Mouse (Mus musculus) bone marrow macrophage, adult 2 months (primary cell): ENCODE measurements around the gene Arhgap44. TPM values are rescaled to one million over a fixed set of nuclear protein-coding genes. Genes with fewer than 3 reads are reported as not detected.

Experiments
- H3K27ac ChIP-seq: 2 replicates; pipeline ENCODE4 v1.5.1; 2012; ENCODE audit warnings: low read depth, low read length; ENCODE audit not compliant: insufficient read depth
- H3K4me1 ChIP-seq: 2 replicates; pipeline ENCODE4 v1.6.1; 2012; ENCODE audit warnings: low read length; ENCODE audit not compliant: control insufficient read depth, insufficient read depth
- H3K4me3 ChIP-seq: 2 replicates; pipeline ENCODE4 v1.5.1; 2012; ENCODE audit warnings: mild to moderate bottlenecking, low read length, moderate library complexity; ENCODE audit not compliant: insufficient read depth
- CTCF ChIP-seq: IDR thresholded peaks from 2 replicates; pipeline ENCODE4 v1.5.1; 2012; ENCODE audit warnings: low read depth, mild to moderate bottlenecking, low read length, moderate library complexity
- POLR2A ChIP-seq: IDR thresholded peaks from 2 replicates; pipeline ENCODE4 v1.6.1; 2012; ENCODE audit warnings: mild to moderate bottlenecking, low read depth, low read length, borderline replicate concordance
- polyA plus RNA-seq: library from polyadenylated mRNA; stranded (reverse); fragments of >200 nt; gene quantifications from 2 replicates; pipeline ENCODE4 v1.2.4, GENCODE M21; 2012; ENCODE audit not compliant: missing spikeins, insufficient read depth, insufficient read length

The Arhgap44 gene
- polyA plus RNA-seq, 1 experiment = not detected

- H3K27ac ChIP-seq = no peak overlapping the region
- no peak overlapping the region for H3K4me3 ChIP-seq
- no peaks in the 10 kb centered on the region for H3K4me1 ChIP-seq
- no peak for TF ChIP-seq POLR2A
- TF ChIP-seq CTCF = no peak
Measured at GRCm38 (mm10) chr11:64998439-64998838, 164.3 kb downstream of the Arhgap44 start.

GRCm38 (mm10) chr11:64988556-64988955 lies 174.2 kb downstream of the Arhgap44 start:
- TF ChIP-seq CTCF (no peak), POLR2A (no peak)
- no peaks in the 10 kb centered on the region for H3K4me1 ChIP-seq
- H3K27ac ChIP-seq = no peak overlapping the region
- H3K4me3 ChIP-seq = no peak overlapping the region

- Histone ChIP-seq H3K27ac (no peak overlapping the region), H3K4me1 (peaks cover 11% of the 10 kb centered on the region), H3K4me3 (peak overlapping the region; percentile 80)
- TF ChIP-seq POLR2A (no peak), CTCF (no peak)
Measured at GRCm38 (mm10) chr11:64979489-64979845, 183.3 kb downstream of the Arhgap44 start.

- TF ChIP-seq POLR2A = no peak
- no peak for TF ChIP-seq CTCF
- H3K4me1 ChIP-seq = peaks cover 11% of the 10 kb centered on the region
- H3K4me3 ChIP-seq = peak within 1 kb of the TSS; percentile 80
- no peak within 1 kb of the TSS for H3K27ac ChIP-seq
Measured at GRCm38 (mm10) chr11:64978720-64979488, 183.9 kb downstream of the Arhgap44 start, which contains the start of gene Elac2. Gene Elac2, plus strand, starts transcription at chr11:64979038.

GRCm38 (mm10) chr11:64972418-64972817 lies 190.3 kb downstream of the Arhgap44 start:
- Histone ChIP-seq H3K27ac (no peak overlapping the region), H3K4me3 (no peak overlapping the region), H3K4me1 (no peaks in the 10 kb centered on the region)
- no peak for TF ChIP-seq POLR2A
- TF ChIP-seq CTCF = no peak

- no peak overlapping the region for H3K4me3 ChIP-seq
- TF ChIP-seq CTCF = no peak
- no peak for TF ChIP-seq POLR2A
- H3K4me1 ChIP-seq = no peaks in the 10 kb centered on the region
- H3K27ac ChIP-seq = no peak overlapping the region
Measured at GRCm38 (mm10) chr11:64971471-64971988, 191.2 kb downstream of the Arhgap44 start.

GRCm38 (mm10) chr11:64968939-64969342 lies 193.8 kb downstream of the Arhgap44 start:
- no peak overlapping the region for H3K4me3 ChIP-seq
- no peak overlapping the region for H3K27ac ChIP-seq
- TF ChIP-seq POLR2A (no peak), CTCF (no peak)
- H3K4me1 ChIP-seq = no peaks in the 10 kb centered on the region

GRCm38 (mm10) chr11:64968507-64968906 lies 194.3 kb downstream of the Arhgap44 start:
- Histone ChIP-seq H3K4me3 (no peak overlapping the region), H3K27ac (no peak overlapping the region), H3K4me1 (no peaks in the 10 kb centered on the region)
- TF ChIP-seq CTCF (0 out of 2 replicates have a peak, but pooled peaks have one; percentile 28), POLR2A (no peak)

GRCm38 (mm10) chr11:64962629-64963028 lies 200.1 kb downstream of the Arhgap44 start:
- TF ChIP-seq POLR2A (no peak), CTCF (no peak)
- Histone ChIP-seq H3K4me1 (no peaks in the 10 kb centered on the region), H3K4me3 (no peak overlapping the region), H3K27ac (no peak overlapping the region)

- Histone ChIP-seq H3K4me1 (no peaks in the 10 kb centered on the region), H3K27ac (no peak overlapping the region), H3K4me3 (no peak overlapping the region)
- no peak for TF ChIP-seq CTCF
- TF ChIP-seq POLR2A = no peak
Measured at GRCm38 (mm10) chr11:64956962-64957729, 205.6 kb downstream of the Arhgap44 start.

Other genes with a start within 250 kb of the Arhgap44 start
- 9.1 and 9.4 TPM in 2 replicates for gene Elac2, start 183.9 kb downstream of the Arhgap44 start, polyA plus RNA-seq
- gene 1700086D15Rik, start 3.1 kb downstream of the Arhgap44 start, polyA plus RNA-seq = not detected in 2 replicates
- gene Myocd, start 107.0 kb upstream of the Arhgap44 start, polyA plus RNA-seq = not detected in 2 replicates